Mouse (Mus musculus) CH12.LX (cell line): ENCODE measurements around the gene Tbcel.

Experiments
- CTCF ChIP-seq, 2 experiments: IDR thresholded peaks in 1 of 2; conservative IDR thresholded peaks in 1 of 2; 2 replicates each; pipeline ENCODE4 v1.5.1; 2011 to 2012; ENCODE audit warnings: low read depth in 2 of 2, low read length in 2 of 2, improper control_type of control experiment in 1 of 2, inconsistent platforms in 1 of 2, mild to moderate bottlenecking in 1 of 2, moderate library complexity in 1 of 2
- E2F4 ChIP-seq: IDR thresholded peaks from 2 replicates; pipeline ENCODE4 v1.6.1; 2011; ENCODE audit warnings: low read depth, low read length, improper control_type of control experiment; ENCODE audit not compliant: insufficient replicate concordance
- IRF4 ChIP-seq: IDR thresholded peaks from 2 replicates; pipeline ENCODE4 v1.6.1; 2014; ENCODE audit warnings: low read depth, mild to moderate bottlenecking, inconsistent platforms, low read length, improper control_type of control experiment
- JUND ChIP-seq: conservative IDR thresholded peaks from 2 replicates; pipeline ENCODE4 v1.6.1; 2011; ENCODE audit warnings: low read depth, low read length, improper control_type of control experiment
- ZC3H11A ChIP-seq: IDR thresholded peaks from 2 replicates; pipeline ENCODE4 v1.6.1; 2012; ENCODE audit warnings: low read depth, mild to moderate bottlenecking, inconsistent platforms, low read length, improper control_type of control experiment

GRCm38 (mm10) chr9:42484667-42485066, 22.9 kb downstream of the Tbcel start:
- TF ChIP-seq E2F4 (no peak), CTCF (conservative IDR thresholded peaks at IDR 0.05 in 1 of 2, IDR thresholded peaks at IDR 0.05 in 1 of 2; ENCODE audit: low read depth in 2 of 2, low read length in 2 of 2) (no peak), IRF4 (no peak), JUND (no peak), ZC3H11A (no peak)
